ENCODE assay signal across 10 mouse cellular contexts in genomic region chrX:12366801-12367200, GRCm38 (mm10).
"Had no signal": no experiment of that assay in that cellular context is flagged by ENCODE, and none has a peak within 500 bp of the region (broad histone marks: within the 10 kb centered on the region; RNA-seq: fewer than 3 reads in every experiment).

No protein-coding gene starts in this region.

- DNase-seq: kidney, postnatal 25 days; liver; liver, embryonic 13.5 days; liver, postnatal 0 days; right cerebral cortex, adult 18-20 months; right cerebral cortex, postnatal 25 days; thymus, postnatal 36 days had no signal

- H3K4me1 ChIP-seq: liver, embryonic 13.5 days; midbrain, embryonic 13.5 days; neural tube, embryonic 15.5 days had no signal

- H3K27ac ChIP-seq: left cerebral cortex, adult 2 months; liver, embryonic 13.5 days; midbrain, embryonic 13.5 days; neural tube, embryonic 15.5 days had no signal

- H3K27me3 ChIP-seq: liver, embryonic 13.5 days had no signal

- H3K4me3 ChIP-seq: left cerebral cortex, adult 2 months; liver, embryonic 13.5 days; midbrain, embryonic 13.5 days; neural tube, embryonic 15.5 days had no signal

- H3K36me3 ChIP-seq: liver, embryonic 13.5 days; midbrain, embryonic 13.5 days; neural tube, embryonic 15.5 days had no signal

- H3K4me2 ChIP-seq: liver, embryonic 13.5 days; midbrain, embryonic 13.5 days; neural tube, embryonic 15.5 days had no signal

- ATAC-seq: liver, postnatal 0 days; midbrain, embryonic 13.5 days had no signal

- H3K9me3 ChIP-seq: liver, embryonic 13.5 days; midbrain, embryonic 13.5 days; neural tube, embryonic 15.5 days had no signal

- H3K9ac ChIP-seq: liver, embryonic 13.5 days; liver, postnatal 0 days; midbrain, embryonic 13.5 days; neural tube, embryonic 15.5 days had no signal
